11 mouse cellular contexts compared by ENCODE assay signal in the genomic region with DNA sequence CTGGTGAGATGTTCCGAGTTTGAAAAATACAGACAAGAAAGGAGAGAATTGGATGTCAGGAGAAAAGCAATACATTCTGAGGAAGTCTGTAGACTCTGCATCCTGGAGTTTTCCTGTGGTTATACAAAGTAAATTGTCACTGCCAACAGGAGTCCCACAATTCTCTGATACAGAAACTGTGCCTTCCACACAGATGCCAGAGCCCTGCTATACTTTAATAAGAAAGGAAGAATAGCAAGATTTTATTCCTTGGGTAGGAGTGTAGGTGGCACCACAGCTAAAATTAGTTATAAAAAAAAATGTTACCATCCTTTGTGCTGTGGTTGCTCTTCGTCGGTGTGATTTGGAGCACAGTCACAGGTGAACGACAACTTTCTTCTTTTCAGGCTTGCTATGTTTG.
"Had no signal": no experiment of that assay in that cellular context is flagged by ENCODE, and none has a peak within 500 bp of the region (broad histone marks: within the 10 kb centered on the region; RNA-seq: fewer than 3 reads in every experiment).

No protein-coding gene starts in this region.

- ATAC-seq: intestine, embryonic 16.5 days had no signal

- H3K4me3 ChIP-seq: kidney, embryonic 15.5 days; limb, embryonic 13.5 days; midbrain, embryonic 12.5 days had no signal

- DNase-seq: kidney, adult 2 months; kidney, postnatal 14 days; lung, adult 18-20 months; thymus, adult 2 months; thymus, postnatal 25 days had no signal

- H3K4me1 ChIP-seq: kidney, embryonic 15.5 days; limb, embryonic 13.5 days; midbrain, embryonic 12.5 days had no signal

- H3K27ac ChIP-seq: kidney, embryonic 15.5 days; limb, embryonic 13.5 days; liver, embryonic 14.5 days; midbrain, embryonic 12.5 days; stomach, postnatal 0 days had no signal
